Mouse (Mus musculus): Measurements from ENCODE around the gene Zfp282.

Zfp282 gene

GRCm38 (mm10) chr6:47903587-47903986 lies 26.6 kb downstream of the Zfp282 start:
- no peak for DNase-seq (ENCODE audit: low spot score)

- DNase-seq (ENCODE audit: low spot score): no peak
Measured at GRCm38 (mm10) chr6:47904361-47904760, 27.4 kb downstream of the Zfp282 start.

- no peak for DNase-seq (ENCODE audit: low spot score)
Measured at GRCm38 (mm10) chr6:47904917-47905695, 28.1 kb downstream of the Zfp282 start.

GRCm38 (mm10) chr6:47906326-47906725 lies 29.3 kb downstream of the Zfp282 start:
- no peak for DNase-seq (ENCODE audit: low spot score)

GRCm38 (mm10) chr6:47909007-47909406 lies 32.0 kb downstream of the Zfp282 start:
- no peak for DNase-seq (ENCODE audit: low spot score)

- DNase-seq (ENCODE audit: low spot score): no peak
Measured at GRCm38 (mm10) chr6:47911650-47912049, 34.6 kb downstream of the Zfp282 start.

- DNase-seq (ENCODE audit: low spot score): no peak
Measured at GRCm38 (mm10) chr6:47912991-47913390, 36.0 kb downstream of the Zfp282 start.

- DNase-seq (ENCODE audit: low spot score): no peak
Measured at GRCm38 (mm10) chr6:47917051-47917450, 40.0 kb downstream of the Zfp282 start.

GRCm38 (mm10) chr6:47918768-47919274 lies 41.8 kb downstream of the Zfp282 start:
- DNase-seq (ENCODE audit: low spot score): no peak

- no peak for DNase-seq (ENCODE audit: low spot score)
Measured at GRCm38 (mm10) chr6:47919646-47920446, 42.8 kb downstream of the Zfp282 start.

GRCm38 (mm10) chr6:47920447-47921340 lies 43.7 kb downstream of the Zfp282 start, which contains the start of gene Zfp212:
TSS of gene Zfp212 (plus strand) at chr6:47920476.
- peak; percentile 89 for DNase-seq (ENCODE audit: low spot score)

- no peak for DNase-seq (ENCODE audit: low spot score)
Measured at GRCm38 (mm10) chr6:47942461-47942860, 65.5 kb downstream of the Zfp282 start.

GRCm38 (mm10) chr6:47943021-47943691 lies 66.2 kb downstream of the Zfp282 start:
- DNase-seq (ENCODE audit: low spot score): peak; percentile 60

GRCm38 (mm10) chr6:47943721-47944120 lies 66.7 kb downstream of the Zfp282 start:
- DNase-seq (ENCODE audit: low spot score): no peak

- DNase-seq (ENCODE audit: low spot score): no peak
Measured at GRCm38 (mm10) chr6:47947388-47947787, 70.4 kb downstream of the Zfp282 start.

GRCm38 (mm10) chr6:47953191-47953726 lies 76.3 kb downstream of the Zfp282 start, which contains the start of gene Zfp956:
TSS of gene Zfp956 (plus strand) at chr6:47953390.
- DNase-seq (ENCODE audit: low spot score): peak; percentile 93

- DNase-seq (ENCODE audit: low spot score): no peak
Measured at GRCm38 (mm10) chr6:47954425-47954824, 77.4 kb downstream of the Zfp282 start.

- DNase-seq (ENCODE audit: low spot score): no peak
Measured at GRCm38 (mm10) chr6:47957816-47958215, 80.8 kb downstream of the Zfp282 start.

All from T-cell, adult 2 months (primary cell).